Mouse (Mus musculus): ENCODE data around the gene Itga11.
A peak's percentile ranks its signal among the peaks of the same experiment; 100 is the strongest.
"Not testable (repeated sequence)": the region's sequence is repeated elsewhere in the genome, so short reads cannot be mapped to it uniquely, and the experiment has no call there.

The Itga11 gene

GRCm38 (mm10) chr9:62677641-62678549 is at the start of gene Itga11:
Gene Itga11, plus strand, starts transcription at chr9:62677826.
- peak; percentile 33 for DNase-seq (ENCODE audit: inconsistent ontology term)

- no peak for DNase-seq (ENCODE audit: inconsistent ontology term)
These were observed 46.9 kb upstream of the Itga11 start for GRCm38 (mm10) chr9:62630631-62631240.

GRCm38 (mm10) chr9:62632392-62632791 is 45.2 kb upstream of the Itga11 start:
- no peak for DNase-seq (ENCODE audit: inconsistent ontology term)

GRCm38 (mm10) chr9:62638045-62638444 is 39.6 kb upstream of the Itga11 start:
- DNase-seq (ENCODE audit: inconsistent ontology term) = peak; percentile 79

GRCm38 (mm10) chr9:62639686-62640085 is 37.9 kb upstream of the Itga11 start:
- DNase-seq (ENCODE audit: inconsistent ontology term) = peak; percentile 53

GRCm38 (mm10) chr9:62640188-62640587 is 37.4 kb upstream of the Itga11 start:
- peak; percentile 54 for DNase-seq (ENCODE audit: inconsistent ontology term)

GRCm38 (mm10) chr9:62645716-62646400 is 31.8 kb upstream of the Itga11 start:
- peak; percentile 89 for DNase-seq (ENCODE audit: inconsistent ontology term)

GRCm38 (mm10) chr9:62646721-62647183 is 30.9 kb upstream of the Itga11 start:
- DNase-seq (ENCODE audit: inconsistent ontology term) = peak; percentile 13

- no peak for DNase-seq (ENCODE audit: inconsistent ontology term)
These were observed 28.2 kb upstream of the Itga11 start for GRCm38 (mm10) chr9:62649444-62649843.

GRCm38 (mm10) chr9:62650764-62651163 is 26.9 kb upstream of the Itga11 start:
- DNase-seq (ENCODE audit: inconsistent ontology term) = no peak

GRCm38 (mm10) chr9:62654336-62654735 is 23.3 kb upstream of the Itga11 start:
- no peak for DNase-seq (ENCODE audit: inconsistent ontology term)

- DNase-seq (ENCODE audit: inconsistent ontology term) = peak; percentile 79
These were observed 19.6 kb upstream of the Itga11 start for GRCm38 (mm10) chr9:62658016-62658415.

GRCm38 (mm10) chr9:62659026-62659425 is 18.6 kb upstream of the Itga11 start:
- no peak for DNase-seq (ENCODE audit: inconsistent ontology term)

- not testable (repeated sequence) for DNase-seq (ENCODE audit: inconsistent ontology term)
These were observed 16.7 kb upstream of the Itga11 start for GRCm38 (mm10) chr9:62660971-62661370.

- DNase-seq (ENCODE audit: inconsistent ontology term) = no peak
These were observed 14.2 kb upstream of the Itga11 start for GRCm38 (mm10) chr9:62663443-62663842.

- DNase-seq (ENCODE audit: inconsistent ontology term) = peak; percentile 39
These were observed 13.4 kb upstream of the Itga11 start for GRCm38 (mm10) chr9:62664115-62664725.

- DNase-seq (ENCODE audit: inconsistent ontology term) = no peak
These were observed 11.7 kb upstream of the Itga11 start for GRCm38 (mm10) chr9:62665892-62666291.

GRCm38 (mm10) chr9:62668503-62668902 is 9.1 kb upstream of the Itga11 start:
- no peak for DNase-seq (ENCODE audit: inconsistent ontology term)

GRCm38 (mm10) chr9:62673241-62673640 is 4.4 kb upstream of the Itga11 start:
- no peak for DNase-seq (ENCODE audit: inconsistent ontology term)

- DNase-seq (ENCODE audit: inconsistent ontology term) = no peak
These were observed 2.5 kb upstream of the Itga11 start for GRCm38 (mm10) chr9:62675172-62675571.

- peak; percentile 16 for DNase-seq (ENCODE audit: inconsistent ontology term)
These were observed 1.0 kb downstream of the Itga11 start for GRCm38 (mm10) chr9:62678550-62679155.
